ENCODE assay signal across 9 mouse cellular contexts in genomic region chr14:100284119-100284860, GRCm38 (mm10). TPM values are rescaled to one million over a fixed set of nuclear protein-coding genes. Genes with fewer than 3 reads are reported as not detected.
DNase-seq lines count a peak whose midpoint lies in the region; ATAC-seq and TF ChIP-seq lines count a peak whose summit lies in the region.
"Had no signal": no experiment of that assay in that cellular context is flagged by ENCODE, and none has a peak within 500 bp of the region (broad histone marks: within the 10 kb centered on the region; RNA-seq: fewer than 3 reads in every experiment).

Gene Klf12, minus strand, starts transcription at chr14:100284679.

- peak within 1 kb of the TSS; percentile 97 for H3K27ac ChIP-seq in forebrain, embryonic 13.5 days
- H3K27ac ChIP-seq in heart, postnatal 0 days (ENCODE audit: low read depth), result peak within 1 kb of the TSS; percentile 73
- H3K27ac ChIP-seq in liver, embryonic 14.5 days, result no peak within 1 kb of the TSS
- peak within 1 kb of the TSS; percentile 94 for H3K27ac ChIP-seq in neural tube, embryonic 11.5 days (ENCODE audit: low read depth, low read length)
- H3K27ac ChIP-seq in stomach, embryonic 16.5 days (ENCODE audit: low read length), result peak within 1 kb of the TSS; percentile 91

- peak within 1 kb of the TSS; percentile 67 for H3K4me3 ChIP-seq in forebrain, embryonic 13.5 days
- H3K4me3 ChIP-seq in heart, postnatal 0 days (ENCODE audit: low read depth, low read length), result peak within 1 kb of the TSS; percentile 66
- H3K4me3 ChIP-seq in liver, embryonic 14.5 days (ENCODE audit: insufficient read depth in 1 of 2, low read depth in 2 of 2, low read length in 2 of 2), result peak within 1 kb of the TSS; percentile 45 to 61
- H3K4me3 ChIP-seq in neural tube, embryonic 11.5 days (ENCODE audit: low read depth, low read length), result peak within 1 kb of the TSS; percentile 42
- peak within 1 kb of the TSS; percentile 53 for H3K4me3 ChIP-seq in stomach, embryonic 16.5 days (replicated peaks; ENCODE audit: low read length)

- no peaks in the 10 kb centered on the region for H3K36me3 ChIP-seq in forebrain, embryonic 13.5 days (ENCODE audit: poor library complexity, severe bottlenecking)
- H3K36me3 ChIP-seq in heart, postnatal 0 days (replicated peaks; ENCODE audit: control insufficient read depth, insufficient read depth, low read length), result no peaks in the 10 kb centered on the region
- no peaks in the 10 kb centered on the region for H3K36me3 ChIP-seq in liver, embryonic 14.5 days (replicated peaks; ENCODE audit: control insufficient read depth, insufficient read depth, low read depth)
- H3K36me3 ChIP-seq in neural tube, embryonic 11.5 days (ENCODE audit: control insufficient read depth, insufficient read depth, low read length), result no peaks in the 10 kb centered on the region
- H3K36me3 ChIP-seq in stomach, embryonic 16.5 days (ENCODE audit: control insufficient read depth, insufficient read depth, low read length), result no peaks in the 10 kb centered on the region
- H3K36me3 ChIP-seq: G1E had no signal

- under 1% methylated on average over 36 of the region's 40 CpGs for WGBS in forebrain, embryonic 13.5 days
- 0% methylated on average over 35 of the region's 40 CpGs for WGBS in heart, postnatal 0 days
- WGBS in liver, embryonic 14.5 days (ENCODE audit: insufficient replicate concordance), result under 1% methylated on average over 35 of the region's 40 CpGs
- WGBS in neural tube, embryonic 11.5 days, result 0% methylated on average over 35 of the region's 40 CpGs
- under 1% methylated on average over 37 of the region's 40 CpGs for WGBS in stomach, embryonic 16.5 days

- peak; percentile 69 to 73 for DNase-seq in B cell, adult 2 months
- DNase-seq in brain, embryonic 14.5 days (ENCODE audit: low read depth), result peak; percentile 98
- peak; percentile 84 for DNase-seq in heart, postnatal 0 days (ENCODE audit: low spot score)
- peak; percentile 88 for DNase-seq in kidney, postnatal 36 days
- peak in 1 of 3 experiments; percentile 7 for DNase-seq in liver, embryonic 14.5 days (ENCODE audit: low read depth in 3 of 3, low spot score in 3 of 3)
- peak; percentile 90 for DNase-seq in neural tube, embryonic 11.5 days (ENCODE audit: low spot score)

- H3K9me3 ChIP-seq in forebrain, embryonic 13.5 days (replicated peaks), result peaks cover 7% of the 10 kb centered on the region; the same call in 1 of the 2 replicates
- no peaks in the 10 kb centered on the region for H3K9me3 ChIP-seq in heart, postnatal 0 days (replicated peaks; ENCODE audit: control insufficient read depth, low read length)
- no peaks in the 10 kb centered on the region for H3K9me3 ChIP-seq in liver, embryonic 14.5 days (ENCODE audit: control insufficient read depth, low read length)
- H3K9me3 ChIP-seq in neural tube, embryonic 11.5 days (ENCODE audit: control insufficient read depth, low read length), result no peaks in the 10 kb centered on the region
- H3K9me3 ChIP-seq in stomach, embryonic 16.5 days (replicated peaks; ENCODE audit: control insufficient read depth, low read length), result 0 out of 2 replicates have a peak, but pooled peaks cover 3% of the 10 kb centered on the region

- no peak for TF ChIP-seq EP300 in heart, postnatal 0 days (IDR thresholded peaks at IDR 0.05; ENCODE audit: low read depth)
- no peak for TF ChIP-seq EP300 in liver, embryonic 14.5 days (IDR thresholded peaks at IDR 0.05; ENCODE audit: low read depth)

- TF ChIP-seq CTCF in brain, embryonic 14.5 days (IDR thresholded peaks at IDR 0.05; ENCODE audit: borderline replicate concordance, extremely low read depth, insufficient read depth, insufficient read length), result no peak
- TF ChIP-seq CTCF in heart, postnatal 0 days (IDR thresholded peaks at IDR 0.05; ENCODE audit: low read depth), result no peak
- TF ChIP-seq CTCF in liver, embryonic 14.5 days (IDR thresholded peaks at IDR 0.05; ENCODE audit: low read depth), result no peak

- H3K9ac ChIP-seq in forebrain, embryonic 13.5 days, result peak within 1 kb of the TSS; percentile 89
- H3K9ac ChIP-seq in heart, postnatal 0 days (replicated peaks; ENCODE audit: low read depth, low read length), result peak within 1 kb of the TSS; percentile 54
- H3K9ac ChIP-seq in liver, embryonic 14.5 days (replicated peaks), result peak within 1 kb of the TSS; percentile 41; the same call in 1 of the 2 replicates
- H3K9ac ChIP-seq in neural tube, embryonic 11.5 days (ENCODE audit: low read length), result peak within 1 kb of the TSS; percentile 73
- H3K9ac ChIP-seq in stomach, embryonic 16.5 days (ENCODE audit: low read length), result peak within 1 kb of the TSS; percentile 69

- peak; percentile 15; the same call in 1 of the 2 replicates for TF ChIP-seq POLR2A in brain, embryonic 14.5 days (IDR thresholded peaks at IDR 0.05; ENCODE audit: borderline replicate concordance, extremely low read depth, insufficient read depth, insufficient read length, poor library complexity, severe bottlenecking)

- ATAC-seq in forebrain, embryonic 13.5 days, result peak; percentile 89
- peak; percentile 78 for ATAC-seq in heart, postnatal 0 days (ENCODE audit: insufficient read depth, low read depth)
- ATAC-seq in liver, embryonic 14.5 days (ENCODE audit: insufficient read depth), result peak; percentile 59
- peak; percentile 86 for ATAC-seq in neural tube, embryonic 11.5 days (ENCODE audit: insufficient read depth, low FRiP score, low TSS enrichment)
- peak; percentile 83 for ATAC-seq in stomach, embryonic 16.5 days (ENCODE audit: insufficient read depth, low FRiP score)

- H3K4me1 ChIP-seq in forebrain, embryonic 13.5 days, result peaks cover 29% of the 10 kb centered on the region
- H3K4me1 ChIP-seq in heart, postnatal 0 days (ENCODE audit: control insufficient read depth, insufficient read depth), result peaks cover 7% of the 10 kb centered on the region; the same call in 1 of the 2 replicates
- no peaks in the 10 kb centered on the region; a peak in 1 of 4 replicates for H3K4me1 ChIP-seq in liver, embryonic 14.5 days (replicated peaks; ENCODE audit: control insufficient read depth in 2 of 2, insufficient read depth in 2 of 2, low read length in 1 of 2)
- H3K4me1 ChIP-seq in neural tube, embryonic 11.5 days (ENCODE audit: control insufficient read depth, insufficient read depth, low read length), result peaks cover 5% of the 10 kb centered on the region; the same call in 1 of the 2 replicates
- peaks cover 30% of the 10 kb centered on the region for H3K4me1 ChIP-seq in stomach, embryonic 16.5 days (ENCODE audit: control insufficient read depth, insufficient read depth, low read length)

- peak within 1 kb of the TSS; percentile 85 for H3K4me2 ChIP-seq in forebrain, embryonic 13.5 days
- peak within 1 kb of the TSS; percentile 94 for H3K4me2 ChIP-seq in heart, postnatal 0 days (ENCODE audit: low read depth, low read length)
- peak within 1 kb of the TSS; percentile 58 for H3K4me2 ChIP-seq in liver, embryonic 14.5 days (ENCODE audit: low read depth)
- H3K4me2 ChIP-seq in neural tube, embryonic 11.5 days (ENCODE audit: low read depth), result peak within 1 kb of the TSS; percentile 92
- peak within 1 kb of the TSS; percentile 98 for H3K4me2 ChIP-seq in stomach, embryonic 16.5 days (ENCODE audit: low read depth, low read length)

- no peaks in the 10 kb centered on the region for H3K27me3 ChIP-seq in forebrain, embryonic 13.5 days
- H3K27me3 ChIP-seq in heart, postnatal 0 days (ENCODE audit: control insufficient read depth, insufficient read depth, low read length), result no peaks in the 10 kb centered on the region
- peaks cover 27% of the 10 kb centered on the region for H3K27me3 ChIP-seq in liver, embryonic 14.5 days (ENCODE audit: control insufficient read depth, insufficient read depth, low read length)
- no peaks in the 10 kb centered on the region for H3K27me3 ChIP-seq in neural tube, embryonic 11.5 days (ENCODE audit: control insufficient read depth, insufficient read depth, low read length)
- no peaks in the 10 kb centered on the region for H3K27me3 ChIP-seq in stomach, embryonic 16.5 days (ENCODE audit: control insufficient read depth, insufficient read depth, low read length)

RNA-seq across cellular contexts. Expression of gene Klf12, which starts in this region (rescaled TPM):
- polyA plus RNA-seq in brain, embryonic 14.5 days (2012; rRNA removed), result 33.0 and 57.7 TPM in 2 replicates
- polyA plus RNA-seq in forebrain, embryonic 13.5 days (2015; fragmentation: Nextera tagmentation; extraction: Ambion mirVana), result 43.5 and 45.8 TPM in 2 replicates
- 5.7 and 26.3 TPM in 2 replicates for total RNA-seq in heart, postnatal 0 days (2014; rRNA removed; ENCODE audit: low replicate concordance)
- polyA plus RNA-seq in heart, postnatal 0 days (2015; fragmentation: Nextera tagmentation; extraction: Ambion mirVana), result 4.1 and 4.7 TPM in 2 replicates
- 2.1 and 2.8 TPM in 2 replicates for polyA plus RNA-seq in liver, embryonic 14.5 days (2012; rRNA removed)
- polyA plus RNA-seq in liver, embryonic 14.5 days (2014; fragmentation: Nextera tagmentation; extraction: Ambion mirVana), result 3.2 and 3.4 TPM in 2 replicates
- polyA plus RNA-seq in neural tube, embryonic 11.5 days (2014; fragmentation: Nextera tagmentation; extraction: Ambion mirVana), result 26.8 and 33.8 TPM in 2 replicates
- polyA plus RNA-seq in stomach, embryonic 16.5 days (2015; fragmentation: Nextera tagmentation; extraction: Ambion mirVana), result 13.2 and 14.4 TPM in 2 replicates
- polyA plus RNA-seq: G1E had no signal
